Mouse (Mus musculus) lung, embryonic 15.5 days (tissue): Measurements from ENCODE around the gene Tet3. TPM values are rescaled to one million over a fixed set of nuclear protein-coding genes. Genes with fewer than 3 reads are reported as not detected.

ENCODE experiments used
- ATAC-seq: fragments of 200-750 bp; cut with Nextera tagmentation; 2 replicates; pipeline ENCODE4 v1.8.0; 2017; ENCODE audit warnings: moderate number of reproducible peaks, borderline replicate concordance; ENCODE audit not compliant: low FRiP score, low TSS enrichment; ENCODE audit errors: extremely low read depth
- H3K27ac ChIP-seq: fragments of 300-500 bp; sonication (generic); 2 replicates; pipeline ENCODE4 v1.5.1; 2015; ENCODE audit warnings: moderate library complexity, mild to moderate bottlenecking, inconsistent platforms
- H3K27me3 ChIP-seq: fragments of 300-500 bp; sonication (generic); 2 replicates; pipeline ENCODE4 v1.6.1; 2015; ENCODE audit warnings: inconsistent platforms
- H3K36me3 ChIP-seq: fragments of 300-500 bp; sonication (generic); 2 replicates; pipeline ENCODE4 v1.6.1; 2015; ENCODE audit warnings: inconsistent platforms
- H3K4me1 ChIP-seq: fragments of 300-500 bp; sonication (generic); 2 replicates; pipeline ENCODE4 v1.6.1; 2015; ENCODE audit warnings: inconsistent platforms
- H3K4me2 ChIP-seq: fragments of 300-500 bp; sonication (generic); 2 replicates; pipeline ENCODE4 v1.6.1; 2015; ENCODE audit warnings: inconsistent platforms, mild to moderate bottlenecking, moderate library complexity
- H3K4me3 ChIP-seq: fragments of 300-500 bp; sonication (generic); 2 replicates; pipeline ENCODE4 v1.5.1; 2015; ENCODE audit warnings: mild to moderate bottlenecking, inconsistent platforms
- H3K9ac ChIP-seq: fragments of 300-500 bp; sonication (generic); 2 replicates; pipeline ENCODE4 v1.6.1; 2015; ENCODE audit warnings: inconsistent platforms
- H3K9me3 ChIP-seq: fragments of 300-500 bp; sonication (generic); 2 replicates; pipeline ENCODE4 v1.6.1; 2016; ENCODE audit warnings: inconsistent platforms
- WGBS: fragments of 180-500 bp; shearing (Covaris S2); methylation state at CpG from one replicate; pipeline ENCODE4 v1.1.7; 2015; 5-methylcytosine and 5-hydroxymethylcytosine counted together
- polyA plus RNA-seq: library from polyadenylated mRNA; unstranded; fragments of >200 nt; fragmentation: Nextera tagmentation; extraction: Ambion mirVana; gene quantifications from 2 replicates; pipeline ENCODE4 v1.2.1, GENCODE M21; 2015

The Tet3 gene
- polyA plus RNA-seq, 1 experiment from 2014 or later = 37.1 TPM

DNA sequence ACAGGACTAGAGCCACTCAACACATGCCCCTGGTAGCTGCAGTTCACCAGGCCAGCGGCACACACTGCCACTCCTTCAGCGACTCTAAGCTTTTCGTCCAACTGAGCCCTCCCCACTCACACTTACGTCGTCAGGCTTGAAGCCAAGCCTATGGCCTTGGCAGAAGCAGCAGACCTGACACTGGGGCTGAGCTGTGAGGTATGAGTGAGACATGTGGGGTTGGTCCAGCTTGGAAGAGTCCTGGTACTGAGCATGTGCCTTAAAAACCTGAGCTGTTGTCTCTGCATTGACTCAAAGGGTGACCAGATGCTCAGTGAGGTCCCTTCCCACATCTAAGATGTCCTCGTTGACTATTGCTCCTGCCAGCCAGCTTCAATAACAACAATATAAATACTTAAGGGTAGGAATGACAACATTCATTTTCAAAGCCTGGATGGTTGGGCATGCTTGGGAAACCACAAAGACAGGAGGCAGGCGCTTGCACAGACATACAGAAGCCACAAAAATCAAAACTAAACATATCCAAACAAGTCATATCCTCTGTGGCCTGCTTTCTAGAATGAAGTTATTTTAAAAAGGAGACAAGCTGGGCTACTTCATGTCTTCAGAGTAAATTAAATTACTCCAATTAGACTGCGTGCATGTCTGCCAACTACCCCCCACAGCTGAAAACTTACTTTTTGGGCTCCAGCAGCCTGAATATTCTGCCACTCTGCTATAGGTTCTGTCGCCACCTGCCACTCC, 37.3 kb upstream of the Tet3 start:
- H3K27ac ChIP-seq = peak overlapping the region; percentile 54

DNA sequence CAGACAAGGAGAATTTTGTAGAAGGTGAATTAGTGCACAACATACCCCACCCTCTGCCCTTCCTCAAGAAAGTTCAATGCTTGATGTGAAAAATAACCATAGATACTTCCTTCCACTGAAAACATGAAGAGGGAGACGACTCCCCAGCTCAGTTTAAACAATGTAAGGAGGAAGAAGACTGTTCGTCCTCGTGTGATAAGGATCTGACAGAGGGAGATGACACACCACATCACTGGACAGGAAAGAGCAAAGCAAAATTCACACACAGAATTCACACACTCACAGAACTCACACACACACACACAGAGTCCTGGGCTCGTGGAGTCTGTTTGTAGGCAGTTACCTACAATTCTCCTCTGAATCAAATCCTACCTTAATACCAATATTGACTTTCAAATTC, 31.7 kb upstream of the Tet3 start:
- Histone ChIP-seq H3K9me3 (no peaks in the 10 kb centered on the region), H3K4me1 (0 out of 2 replicates have a peak, but pooled peaks cover 3% of the 10 kb centered on the region), H3K27me3 (no peaks in the 10 kb centered on the region), H3K27ac (no peak overlapping the region), H3K36me3 (peaks cover 39% of the 10 kb centered on the region), H3K4me3 (no peak overlapping the region), H3K9ac (no peak overlapping the region), H3K4me2 (no peak overlapping the region)
- WGBS = 52% methylated on average over 4 of the region's 4 CpGs
- no peak for ATAC-seq

More for the DNA sequence above, 37.3 kb upstream of the Tet3 start:
- no peak overlapping the region for H3K4me3 ChIP-seq
- peak; percentile 87 for ATAC-seq
- 66% methylated on average over 9 of the region's 9 CpGs for WGBS
- no peak overlapping the region for H3K4me2 ChIP-seq
- peaks cover 23% of the 10 kb centered on the region for H3K4me1 ChIP-seq
- no peak overlapping the region for H3K9ac ChIP-seq
- H3K9me3 ChIP-seq = no peaks in the 10 kb centered on the region
- no peaks in the 10 kb centered on the region for H3K27me3 ChIP-seq
- H3K36me3 ChIP-seq = peaks cover 7% of the 10 kb centered on the region

DNA sequence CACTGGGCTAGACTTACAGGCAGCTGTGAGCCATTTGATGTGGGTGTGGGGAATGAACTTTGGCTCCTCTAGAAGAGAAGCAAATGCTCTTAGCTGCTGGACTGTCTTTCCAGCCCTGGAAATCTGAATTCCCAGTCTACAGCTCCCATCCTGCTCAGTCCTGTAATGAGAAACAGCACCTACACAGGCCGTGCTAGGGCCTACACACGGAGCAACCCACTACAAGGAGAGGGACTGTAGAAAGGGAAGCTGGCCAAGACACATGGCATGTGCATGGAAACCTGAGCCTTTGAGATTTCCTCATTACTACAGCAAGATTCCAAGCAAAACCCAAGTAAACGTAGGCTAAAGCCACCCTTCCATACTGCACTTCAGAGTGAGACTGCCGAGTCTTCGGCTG, 29.3 kb upstream of the Tet3 start:
- no peaks in the 10 kb centered on the region for H3K27me3 ChIP-seq
- H3K9ac ChIP-seq = no peak overlapping the region
- 78% methylated on average over 5 of the region's 5 CpGs for WGBS
- ATAC-seq = no peak
- H3K4me3 ChIP-seq = no peak overlapping the region
- H3K4me1 ChIP-seq = 0 out of 2 replicates have a peak, but pooled peaks cover 3% of the 10 kb centered on the region
- H3K27ac ChIP-seq = no peak overlapping the region
- no peaks in the 10 kb centered on the region for H3K9me3 ChIP-seq
- H3K4me2 ChIP-seq = no peak overlapping the region
- H3K36me3 ChIP-seq = peaks cover 42% of the 10 kb centered on the region

DNA sequence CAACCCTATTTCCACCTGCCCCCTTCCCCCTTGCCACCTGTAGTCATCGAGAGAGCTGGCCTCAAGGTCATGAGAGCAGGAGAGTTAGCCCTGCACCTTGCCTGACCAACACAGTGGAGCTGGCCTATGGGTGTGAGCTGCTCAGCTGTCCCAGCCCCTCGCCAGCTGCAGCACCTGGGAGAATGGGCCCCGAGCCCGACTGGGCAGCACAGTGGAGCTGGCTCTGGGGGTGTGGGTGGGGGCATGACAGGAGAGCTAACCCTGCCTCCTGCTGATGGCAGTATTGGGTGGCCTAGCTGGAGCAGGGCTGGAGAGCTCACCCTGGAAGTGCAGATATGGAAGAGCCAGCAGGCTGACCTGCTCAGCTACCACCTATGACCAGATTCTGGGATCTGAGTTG, 28.4 kb upstream of the Tet3 start:
- H3K4me1 ChIP-seq = peaks cover 12% of the 10 kb centered on the region; the same call in 1 of the 2 replicates
- no peaks in the 10 kb centered on the region for H3K27me3 ChIP-seq
- H3K9ac ChIP-seq = no peak overlapping the region
- H3K4me2 ChIP-seq = no peak overlapping the region
- peaks cover 41% of the 10 kb centered on the region for H3K36me3 ChIP-seq
- ATAC-seq = no peak
- H3K4me3 ChIP-seq = no peak overlapping the region
- 84% methylated on average over 4 of the region's 4 CpGs for WGBS
- no peak overlapping the region for H3K27ac ChIP-seq
- H3K9me3 ChIP-seq = no peaks in the 10 kb centered on the region

DNA sequence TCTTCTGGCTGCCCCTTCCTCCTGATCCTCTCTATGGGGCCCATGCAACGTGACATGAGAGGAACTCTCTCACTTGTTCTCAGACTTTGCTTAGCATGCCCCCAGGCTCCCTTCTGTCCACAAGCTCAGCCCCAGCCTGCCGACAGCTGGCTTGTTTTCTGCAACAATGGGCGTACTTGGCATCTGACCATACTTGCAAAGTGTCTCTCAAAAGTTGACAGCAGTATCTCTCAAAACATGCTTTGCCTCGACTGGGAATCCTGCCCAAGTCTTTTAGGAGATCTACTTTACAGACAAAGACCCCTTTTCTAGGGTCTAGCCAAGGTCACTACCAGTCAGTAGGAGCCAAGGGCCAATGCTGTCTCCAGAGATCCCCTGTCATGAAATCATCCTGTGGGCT, 27.0 kb upstream of the Tet3 start:
- ATAC-seq = peak; percentile 88
- H3K4me3 ChIP-seq = no peak overlapping the region
- no peaks in the 10 kb centered on the region for H3K27me3 ChIP-seq
- WGBS = 44% methylated on average over 4 of the region's 4 CpGs
- no peak overlapping the region for H3K4me2 ChIP-seq
- H3K9me3 ChIP-seq = no peaks in the 10 kb centered on the region
- H3K9ac ChIP-seq = no peak overlapping the region
- H3K36me3 ChIP-seq = peaks cover 49% of the 10 kb centered on the region
- H3K27ac ChIP-seq = peak overlapping the region; percentile 82
- peaks cover 18% of the 10 kb centered on the region; the same call in 1 of the 2 replicates for H3K4me1 ChIP-seq

DNA sequence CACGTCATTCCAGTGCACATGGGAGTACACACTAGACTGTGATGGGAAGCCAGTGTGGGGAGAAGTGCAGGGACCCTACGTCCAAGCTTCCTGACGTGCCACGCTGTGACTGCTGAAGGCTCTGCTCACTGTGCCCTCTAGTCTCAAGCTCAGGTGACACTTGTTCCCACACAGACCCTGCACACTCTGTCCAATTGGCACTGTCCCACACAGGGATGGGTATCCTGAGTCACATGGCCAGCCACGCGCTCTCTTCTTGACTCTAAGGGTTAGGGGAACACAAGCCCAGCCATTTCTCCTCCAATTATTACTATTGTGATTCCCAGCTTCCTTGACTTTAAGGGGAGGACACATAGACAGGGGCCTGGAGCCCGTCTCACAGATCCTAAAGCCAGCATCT, 24.9 kb upstream of the Tet3 start:
- H3K4me2 ChIP-seq = no peak overlapping the region
- ATAC-seq = no peak
- H3K9ac ChIP-seq = no peak overlapping the region
- no peak overlapping the region for H3K27ac ChIP-seq
- WGBS = 91% methylated on average over 7 of the region's 7 CpGs
- no peaks in the 10 kb centered on the region for H3K9me3 ChIP-seq
- no peaks in the 10 kb centered on the region for H3K27me3 ChIP-seq
- H3K36me3 ChIP-seq = peaks cover 39% of the 10 kb centered on the region
- H3K4me1 ChIP-seq = peaks cover 18% of the 10 kb centered on the region; the same call in 1 of the 2 replicates
- H3K4me3 ChIP-seq = no peak overlapping the region

DNA sequence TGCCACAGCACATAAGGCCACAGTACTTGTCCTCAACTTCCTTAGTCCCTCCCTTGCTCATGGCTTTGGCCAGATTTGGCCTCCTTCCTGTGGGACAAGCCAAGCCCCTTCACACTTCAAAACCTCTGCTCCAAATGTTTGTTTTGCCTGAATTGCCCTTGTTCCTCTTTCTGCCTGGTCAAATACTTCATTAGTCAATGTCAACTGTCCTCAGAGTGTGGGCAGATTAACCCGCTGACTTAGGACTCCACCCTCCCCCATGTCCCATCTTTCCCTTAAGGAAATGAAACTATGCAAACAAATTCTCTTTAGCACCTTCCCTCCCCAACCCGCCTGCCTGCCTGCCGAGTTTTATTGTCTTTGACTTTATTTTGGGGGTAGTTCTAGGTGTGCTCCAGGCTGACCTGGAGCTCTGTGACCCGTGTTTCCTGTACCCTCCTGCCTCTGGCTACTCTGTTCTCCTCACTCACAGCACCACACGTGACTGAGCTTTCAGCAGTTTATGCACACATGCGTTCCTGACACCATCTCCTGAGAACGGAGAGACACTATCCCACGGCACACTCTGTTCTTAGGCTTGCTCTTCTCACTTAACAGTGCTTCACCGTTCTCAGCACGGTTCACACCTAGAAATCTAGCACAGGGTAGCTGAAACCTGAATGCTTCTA, 23.7 kb upstream of the Tet3 start:
- Histone ChIP-seq H3K4me2 (no peak overlapping the region), H3K4me1 (peaks cover 18% of the 10 kb centered on the region; the same call in 1 of the 2 replicates), H3K4me3 (no peak overlapping the region), H3K27me3 (no peaks in the 10 kb centered on the region), H3K9me3 (no peaks in the 10 kb centered on the region), H3K27ac (peak overlapping the region; percentile 51), H3K36me3 (peaks cover 34% of the 10 kb centered on the region), H3K9ac (no peak overlapping the region)
- WGBS = 25% methylated on average over 10 of the region's 10 CpGs
- ATAC-seq = peak; percentile 36

DNA sequence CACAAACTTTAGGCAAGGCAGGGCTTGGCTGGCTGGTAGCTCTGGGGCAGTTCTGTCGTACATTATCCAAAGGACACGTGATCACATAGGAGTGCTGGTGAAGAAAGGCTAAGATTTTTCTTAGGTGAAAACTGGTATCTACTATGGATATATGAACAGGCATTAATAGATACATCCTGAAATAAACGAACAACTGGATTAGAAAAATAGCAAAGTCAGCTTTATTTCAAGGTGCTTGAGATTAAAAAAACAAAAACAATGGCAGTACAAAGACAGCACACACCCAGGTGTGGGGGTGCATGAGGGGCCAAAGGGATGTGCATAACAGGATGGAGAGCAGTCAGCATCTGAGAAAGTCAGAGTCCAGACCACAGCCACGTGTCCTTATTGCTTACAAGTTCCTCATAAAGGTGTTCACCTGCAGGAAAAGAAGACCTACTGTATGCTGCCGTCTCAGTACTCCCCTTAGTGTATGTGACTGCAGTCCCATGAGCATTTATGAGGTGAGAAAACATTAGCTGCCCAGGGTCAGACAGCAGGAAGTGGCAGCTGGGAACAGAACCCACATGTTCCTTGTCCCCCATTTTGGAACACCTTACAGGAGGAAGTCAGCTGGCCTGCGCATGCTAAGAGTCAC, 21.3 kb upstream of the Tet3 start:
- Histone ChIP-seq H3K9ac (no peak overlapping the region), H3K27me3 (no peaks in the 10 kb centered on the region), H3K4me3 (no peak overlapping the region), H3K4me1 (peaks cover 16% of the 10 kb centered on the region; the same call in 1 of the 2 replicates), H3K4me2 (no peak overlapping the region), H3K27ac (no peak overlapping the region), H3K36me3 (peaks cover 29% of the 10 kb centered on the region), H3K9me3 (no peaks in the 10 kb centered on the region)
- ATAC-seq = no peak
- 82% methylated on average over 6 of the region's 6 CpGs for WGBS

DNA sequence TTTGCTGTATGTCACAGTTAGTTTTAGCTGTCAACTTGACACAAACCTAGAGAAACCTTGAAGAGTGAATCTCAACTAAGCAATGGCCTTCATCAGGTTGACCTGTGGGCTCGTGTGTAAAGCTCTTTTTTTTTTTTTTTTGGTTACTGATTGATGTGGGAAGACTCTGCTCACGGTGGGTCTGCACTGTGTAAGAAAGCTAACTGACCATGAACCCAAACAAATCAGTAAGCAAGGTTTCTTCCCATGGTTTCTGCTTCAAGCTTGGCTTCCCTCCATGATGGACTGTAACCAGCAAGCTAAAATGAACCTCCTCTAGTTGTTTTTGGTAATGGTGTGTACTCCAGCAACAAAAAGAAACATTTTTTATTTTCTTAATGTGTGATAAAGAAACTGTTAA, 20.3 kb upstream of the Tet3 start:
- ATAC-seq = no peak
- Histone ChIP-seq H3K9ac (no peak overlapping the region), H3K36me3 (peaks cover 21% of the 10 kb centered on the region), H3K4me3 (no peak overlapping the region), H3K27ac (no peak overlapping the region), H3K9me3 (no peaks in the 10 kb centered on the region), H3K4me2 (no peak overlapping the region), H3K27me3 (no peaks in the 10 kb centered on the region), H3K4me1 (peaks cover 16% of the 10 kb centered on the region; the same call in 1 of the 2 replicates)
- 49% methylated on average over 2 of the region's 2 CpGs for WGBS

DNA sequence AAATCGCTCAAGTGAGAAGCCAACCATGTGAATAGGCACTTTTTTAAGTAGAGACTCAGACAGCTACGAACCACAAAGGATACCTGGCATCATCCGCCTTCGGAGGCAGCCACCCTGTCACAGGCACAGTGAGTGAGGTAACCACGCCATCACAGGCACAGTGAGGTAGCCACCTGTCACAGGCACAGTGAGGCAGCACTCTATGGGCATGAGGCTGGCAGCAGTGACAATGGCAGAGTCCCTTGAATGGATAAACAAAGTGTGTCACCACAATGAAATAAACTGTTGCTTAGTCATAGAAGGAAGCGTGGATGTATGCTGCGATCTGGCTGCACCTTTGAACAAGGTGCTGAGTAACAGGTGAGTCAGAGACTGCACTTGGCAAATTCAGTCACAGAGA, 19.7 kb upstream of the Tet3 start:
- Histone ChIP-seq H3K9ac (no peak overlapping the region), H3K4me3 (no peak overlapping the region), H3K4me1 (peaks cover 16% of the 10 kb centered on the region; the same call in 1 of the 2 replicates), H3K36me3 (peaks cover 21% of the 10 kb centered on the region), H3K27ac (no peak overlapping the region), H3K4me2 (no peak overlapping the region), H3K9me3 (no peaks in the 10 kb centered on the region), H3K27me3 (no peaks in the 10 kb centered on the region)
- WGBS = 95% methylated on average over 7 of the region's 7 CpGs
- no peak for ATAC-seq

DNA sequence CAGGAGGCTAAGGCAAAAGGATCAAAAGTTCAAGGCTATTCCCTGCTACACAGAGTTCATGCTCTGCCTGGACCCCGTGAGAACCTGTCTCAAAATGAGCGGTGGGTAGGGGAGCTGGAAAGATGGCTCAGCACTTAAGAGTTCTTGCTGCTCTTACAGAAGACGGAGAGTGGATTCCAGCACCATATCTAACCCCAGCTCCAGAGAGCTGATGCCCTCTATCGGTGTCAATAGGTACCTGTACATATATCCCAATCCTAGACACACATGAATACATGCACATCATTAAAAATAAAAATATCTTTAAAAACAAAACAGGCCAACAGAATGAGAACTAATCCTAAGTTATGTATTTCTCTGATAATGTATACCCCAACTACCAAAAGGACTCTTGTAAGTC, 19.3 kb upstream of the Tet3 start:
- ATAC-seq = no peak
- H3K36me3 ChIP-seq = peaks cover 21% of the 10 kb centered on the region
- peaks cover 15% of the 10 kb centered on the region; the same call in 1 of the 2 replicates for H3K4me1 ChIP-seq
- no peak overlapping the region for H3K27ac ChIP-seq
- H3K9ac ChIP-seq = no peak overlapping the region
- H3K4me2 ChIP-seq = no peak overlapping the region
- H3K27me3 ChIP-seq = no peaks in the 10 kb centered on the region
- H3K9me3 ChIP-seq = no peaks in the 10 kb centered on the region
- WGBS = 61% methylated on average over 4 of the region's 4 CpGs
- H3K4me3 ChIP-seq = no peak overlapping the region

DNA sequence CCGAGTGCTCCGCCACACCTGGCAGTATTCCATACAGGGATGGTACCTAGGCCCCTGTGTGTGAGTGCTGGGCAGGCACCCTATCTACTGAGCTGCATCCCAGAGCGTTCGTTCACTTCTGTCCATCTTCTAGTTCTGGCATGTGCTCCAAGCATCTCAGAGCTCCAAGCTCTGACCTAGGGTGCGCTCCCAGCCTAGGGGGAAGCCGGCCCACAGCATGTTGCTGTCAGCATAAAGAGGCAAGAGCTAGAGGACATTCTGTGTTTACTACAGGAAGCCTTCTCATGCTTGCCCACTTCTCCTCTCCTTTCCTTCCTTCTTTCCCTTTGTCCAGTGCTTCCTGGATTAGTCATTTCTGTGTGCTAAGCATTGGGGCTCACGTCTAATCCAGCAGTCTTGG, 16.5 kb upstream of the Tet3 start:
- H3K9me3 ChIP-seq = no peaks in the 10 kb centered on the region
- no peak overlapping the region for H3K4me3 ChIP-seq
- no peaks in the 10 kb centered on the region for H3K4me1 ChIP-seq
- no peaks in the 10 kb centered on the region for H3K27me3 ChIP-seq
- no peak overlapping the region for H3K4me2 ChIP-seq
- H3K9ac ChIP-seq = no peak overlapping the region
- 68% methylated on average over 7 of the region's 7 CpGs for WGBS
- no peak overlapping the region for H3K27ac ChIP-seq
- ATAC-seq = no peak
- peaks cover 9% of the 10 kb centered on the region for H3K36me3 ChIP-seq
